In the genomic region with DNA sequence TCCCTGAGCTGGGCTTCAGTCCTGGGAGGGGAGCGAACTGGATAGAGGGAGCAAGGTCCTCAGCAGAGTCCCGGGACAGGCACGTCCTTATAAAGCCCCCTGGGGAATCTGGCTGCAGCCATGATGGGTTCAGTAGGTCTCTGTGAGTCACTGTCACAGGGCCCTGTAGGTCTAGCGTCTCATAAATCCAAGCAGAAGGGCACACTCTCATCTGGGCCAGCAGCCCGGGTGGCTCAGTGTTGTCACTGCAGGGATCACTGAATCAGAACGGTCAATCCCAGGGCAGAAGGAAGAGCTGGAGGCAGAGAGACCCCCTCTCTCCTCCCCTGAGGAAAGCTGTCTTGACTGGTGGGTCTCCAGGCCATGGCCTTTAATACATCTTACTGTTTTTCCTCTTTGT, we compare ENCODE assay signal across 27 mouse cellular contexts. TPM values are rescaled to one million over a fixed set of nuclear protein-coding genes. Genes with fewer than 3 reads are reported as not detected.
DNase-seq lines count a peak whose midpoint lies in the region; ATAC-seq and TF ChIP-seq lines count a peak whose summit lies in the region.
"Had no signal": no experiment of that assay in that cellular context is flagged by ENCODE, and none has a peak within 500 bp of the region (broad histone marks: within the 10 kb centered on the region; RNA-seq: fewer than 3 reads in every experiment).

No protein-coding gene starts in this region.

- H3K27ac ChIP-seq in kidney, embryonic 14.5 days (ENCODE audit: low read depth, low read length): no peak overlapping the region
- no peak overlapping the region for H3K27ac ChIP-seq in kidney, postnatal 0 days
- H3K27ac ChIP-seq: embryonic facial prominence, embryonic 10.5 days; embryonic facial prominence, embryonic 13.5 days; forebrain, embryonic 12.5 days; forebrain, embryonic 15.5 days; heart, adult 2 months; hindbrain, embryonic 14.5 days; hindbrain, postnatal 0 days had no signal

- H3K36me3 ChIP-seq in kidney, embryonic 14.5 days (ENCODE audit: control insufficient read depth, insufficient read depth, low read length): no peaks in the 10 kb centered on the region
- H3K36me3 ChIP-seq in kidney, postnatal 0 days (ENCODE audit: insufficient read depth, low read length): no peaks in the 10 kb centered on the region
- H3K36me3 ChIP-seq: embryonic facial prominence, embryonic 10.5 days; embryonic facial prominence, embryonic 13.5 days; forebrain, embryonic 12.5 days; forebrain, embryonic 15.5 days had no signal

- no peak overlapping the region for H3K9ac ChIP-seq in kidney, embryonic 14.5 days (ENCODE audit: low read depth, low read length)
- H3K9ac ChIP-seq in kidney, postnatal 0 days (ENCODE audit: low read depth, low read length): no peak overlapping the region
- H3K9ac ChIP-seq: embryonic facial prominence, embryonic 13.5 days; forebrain, embryonic 12.5 days; forebrain, embryonic 15.5 days; hindbrain, embryonic 14.5 days had no signal

- 15% methylated on average over 6 of the region's 6 CpGs for WGBS in kidney, embryonic 14.5 days
- WGBS in kidney, postnatal 0 days: 26% methylated on average over 6 of the region's 6 CpGs

- peaks cover 17% of the 10 kb centered on the region for H3K4me1 ChIP-seq in kidney, embryonic 14.5 days (ENCODE audit: control insufficient read depth, insufficient read depth, low read length)
- H3K4me1 ChIP-seq in kidney, postnatal 0 days (replicated peaks; ENCODE audit: insufficient read depth, low read length): no peaks in the 10 kb centered on the region
- H3K4me1 ChIP-seq: forebrain, embryonic 12.5 days; forebrain, embryonic 15.5 days had no signal

- H3K4me3 ChIP-seq in kidney, embryonic 14.5 days (ENCODE audit: low read length): no peak overlapping the region
- H3K4me3 ChIP-seq in kidney, postnatal 0 days (replicated peaks; ENCODE audit: low read depth, low read length): no peak overlapping the region
- H3K4me3 ChIP-seq: embryonic facial prominence, embryonic 10.5 days; embryonic facial prominence, embryonic 13.5 days; erythroblast, embryonic 14.5 days; forebrain, embryonic 12.5 days; forebrain, embryonic 15.5 days; heart, adult 2 months had no signal

- no peak for TF ChIP-seq CTCF in kidney, postnatal 0 days (IDR thresholded peaks at IDR 0.05; ENCODE audit: low read depth)

- DNase-seq in adrenal gland, postnatal 36 days: peak; percentile 34 to 44
- DNase-seq in adrenal gland, postnatal 10 days: no peak
- no peak for DNase-seq in kidney, adult 8-10 months
- DNase-seq in kidney, postnatal 0 days (ENCODE audit: low spot score): peak; percentile 57
- DNase-seq in kidney, postnatal 36 days: no peak
- DNase-seq: cerebellum, adult 11-12 months; cerebellum, adult 8-10 months; cerebellum, postnatal 10 days; cerebellum, postnatal 36 days; embryo, embryonic 11 days; gastrocnemius, postnatal 25 days; heart, adult 2 months; heart, postnatal 4 days had no signal

- no peaks in the 10 kb centered on the region for H3K9me3 ChIP-seq in kidney, embryonic 14.5 days (ENCODE audit: control insufficient read depth, low read length)
- no peaks in the 10 kb centered on the region for H3K9me3 ChIP-seq in kidney, postnatal 0 days (replicated peaks; ENCODE audit: low read length)
- H3K9me3 ChIP-seq: embryonic facial prominence, embryonic 10.5 days; embryonic facial prominence, embryonic 13.5 days; forebrain, embryonic 12.5 days; forebrain, embryonic 15.5 days had no signal

- no peak overlapping the region for H3K4me2 ChIP-seq in kidney, embryonic 14.5 days (replicated peaks; ENCODE audit: low read depth, low read length)
- no peak overlapping the region for H3K4me2 ChIP-seq in kidney, postnatal 0 days (ENCODE audit: low read length)
- H3K4me2 ChIP-seq: embryonic facial prominence, embryonic 13.5 days; forebrain, embryonic 12.5 days; forebrain, embryonic 15.5 days; heart, embryonic 11.5 days; hindbrain, embryonic 14.5 days had no signal

- peak; percentile 60 for ATAC-seq in kidney, embryonic 14.5 days (ENCODE audit: low FRiP score, low TSS enrichment)
- ATAC-seq in kidney, postnatal 0 days (replicated peaks; ENCODE audit: low FRiP score, low read depth): peak; percentile 38; the same call in 1 of the 2 replicates
- ATAC-seq: activated CD4-positive, CD25-positive, alpha-beta regulatory T cell, adult 4 months; forebrain, embryonic 15.5 days; hindbrain, postnatal 0 days; inflammation-experienced regulatory T-cells, adult 6 months; intestine, embryonic 16.5 days had no signal

- peaks cover 5% of the 10 kb centered on the region for H3K27me3 ChIP-seq in kidney, embryonic 14.5 days (ENCODE audit: control insufficient read depth, insufficient read depth, low read length)
- no peaks in the 10 kb centered on the region for H3K27me3 ChIP-seq in kidney, postnatal 0 days (ENCODE audit: insufficient read depth, low read length)
- H3K27me3 ChIP-seq: forebrain, embryonic 15.5 days had no signal

RNA-seq across cellular contexts. Expression of a gene that starts 14.6 kb away (rescaled TPM):
- 1 to 10 TPM; 3.6 to 6.0 TPM for total RNA-seq in adrenal gland, postnatal 36 days (2021)
- total RNA-seq in adrenal gland, postnatal 10 days (2021): 10 to 100 TPM; 10.1 to 11.0 TPM
- 12.7 and 15.6 TPM in 2 replicates for polyA plus RNA-seq in kidney, embryonic 14.5 days (2014; fragmentation: Nextera tagmentation; extraction: Ambion mirVana)
- polyA plus RNA-seq in kidney, postnatal 0 days (2015; fragmentation: Nextera tagmentation; extraction: Ambion mirVana): 13.9 and 14.3 TPM in 2 replicates
- polyA plus RNA-seq: activated CD4-positive, CD25-positive, alpha-beta regulatory T cell, adult 4 months; erythroblast, embryonic 14.5 days; inflammation-experienced regulatory T-cells, adult 6 months had no signal

RNA-seq across cellular contexts. Expression of a gene that starts 58.0 kb away (rescaled TPM):
- not detected for total RNA-seq in adrenal gland, postnatal 36 days (2021)
- 1 to 10 TPM in 1 of 2 experiments, not detected in 1; 3.0 TPM for total RNA-seq in adrenal gland, postnatal 10 days (2021)
- 0.09 and 0.73 TPM in 2 replicates for polyA plus RNA-seq in kidney, embryonic 14.5 days (2014; fragmentation: Nextera tagmentation; extraction: Ambion mirVana)
- polyA plus RNA-seq in kidney, postnatal 0 days (2015; fragmentation: Nextera tagmentation; extraction: Ambion mirVana): 1.6 and 1.8 TPM in 2 replicates
- total RNA-seq: ES-E14; gastrocnemius, adult 8-10 months; gastrocnemius, postnatal 25 days; hindbrain, postnatal 0 days had no signal
- polyA plus RNA-seq: activated CD4-positive, CD25-positive, alpha-beta regulatory T cell, adult 4 months; erythroblast, embryonic 14.5 days; forebrain, embryonic 15.5 days; hindbrain, embryonic 14.5 days; inflammation-experienced regulatory T-cells, adult 6 months had no signal

Comparison
In these comparisons a context has a peak if more than half of its experiments do, and no peak if none do; other contexts are left out.
1. DNase-seq: peak in adrenal gland, postnatal 36 days (2 of 2) and kidney, postnatal 0 days (single experiment); none in adrenal gland, postnatal 10 days (single experiment), kidney, adult 8-10 months (0 of 2) and kidney, postnatal 36 days (0 of 2).